Mouse (Mus musculus): ENCODE results near the gene Pick1. TPM values are rescaled to one million over a fixed set of nuclear protein-coding genes. Genes with fewer than 3 reads are reported as not detected.

Gene Pick1
- polyA plus RNA-seq (2012; rRNA removed) = 102 and 109 TPM in 2 replicates

DNA sequence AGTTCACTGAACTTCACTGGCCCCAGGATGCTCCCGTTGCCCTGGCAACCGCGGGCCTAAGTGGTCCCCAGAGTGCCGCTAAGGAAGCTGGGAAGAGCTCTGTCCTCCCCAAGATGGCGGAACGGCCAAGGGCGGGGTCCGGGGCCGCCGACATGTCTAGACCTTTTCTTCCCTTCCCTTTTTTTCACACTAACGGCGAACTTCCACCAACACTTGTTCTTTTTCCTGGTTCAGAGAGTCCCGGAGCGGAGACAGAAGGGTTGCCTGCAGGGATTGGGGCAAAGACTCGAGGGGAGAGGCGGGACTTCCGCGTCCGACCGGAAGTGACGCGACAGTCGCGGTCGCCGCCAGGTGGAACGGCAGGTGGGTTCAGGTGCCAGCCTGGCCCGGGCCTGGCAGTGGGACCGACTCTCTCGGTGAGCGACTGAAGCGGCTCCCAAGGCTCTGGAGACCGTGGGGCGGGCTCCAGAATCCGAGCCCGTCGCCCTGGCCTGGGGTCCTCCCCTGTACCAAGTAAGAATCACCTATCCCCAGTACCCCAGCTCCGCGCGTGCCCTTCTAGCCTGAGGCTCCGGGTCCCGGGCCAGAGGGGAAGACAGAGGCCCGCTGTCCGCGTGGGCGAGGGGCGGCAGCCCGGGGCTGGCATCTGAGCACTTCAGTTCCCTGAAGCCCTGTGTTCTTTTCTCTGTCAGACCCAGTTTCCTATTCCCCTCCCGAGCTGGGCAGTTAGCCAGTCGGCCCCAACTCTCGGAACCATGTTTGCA is at the start of gene Pick1, which contains the start of gene Gm49486:
Gene Pick1 (plus strand): TSS at position 116 of the 764 bp plus-strand sequence.
Gene Gm49486 (plus strand): TSS at position 334 of the 764 bp plus-strand sequence.
- DNase-seq (ENCODE audit: low read depth) = peak; percentile 94
- TF ChIP-seq CTCF (IDR thresholded peaks at IDR 0.05; ENCODE audit: borderline replicate concordance, extremely low read depth, insufficient read depth, insufficient read length) = no peak
- no peak; the same call in 1 of the 2 replicates for TF ChIP-seq POLR2A (IDR thresholded peaks at IDR 0.05; ENCODE audit: borderline replicate concordance, extremely low read depth, insufficient read depth, insufficient read length, poor library complexity, severe bottlenecking)

DNA sequence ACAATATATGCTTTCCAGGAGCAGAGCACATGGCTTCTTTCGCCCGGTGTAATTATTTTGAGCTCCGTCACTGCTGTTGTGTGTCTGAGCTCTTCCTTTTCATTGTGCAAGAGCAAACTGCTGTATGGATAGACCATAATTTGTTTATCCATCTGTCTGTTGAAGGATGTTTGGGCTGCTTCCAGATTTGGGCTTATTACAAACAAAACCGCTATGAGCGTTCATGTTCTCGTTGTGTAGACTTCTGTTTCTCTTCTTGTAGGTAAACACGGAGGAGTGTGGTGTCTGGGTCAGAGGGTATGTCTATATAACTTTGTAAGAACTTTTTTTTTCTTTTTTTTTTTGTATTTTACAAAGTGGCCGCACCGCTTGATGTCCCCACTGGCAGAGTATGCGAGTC is 43.8 kb upstream of the Pick1 start:
- TF ChIP-seq CTCF (IDR thresholded peaks at IDR 0.05; ENCODE audit: borderline replicate concordance, extremely low read depth, insufficient read depth, insufficient read length) (no peak), POLR2A (IDR thresholded peaks at IDR 0.05; ENCODE audit: borderline replicate concordance, extremely low read depth, insufficient read depth, insufficient read length, poor library complexity, severe bottlenecking) (no peak)
- peak; percentile 21 for DNase-seq (ENCODE audit: low read depth)

GRCm38 (mm10) chr15:79187819-79188218 is 41.2 kb upstream of the Pick1 start:
- no peak for DNase-seq (ENCODE audit: low read depth)

GRCm38 (mm10) chr15:79191426-79191825 is 37.5 kb upstream of the Pick1 start:
- no peak for DNase-seq (ENCODE audit: low read depth)
- TF ChIP-seq POLR2A (IDR thresholded peaks at IDR 0.05; ENCODE audit: borderline replicate concordance, extremely low read depth, insufficient read depth, insufficient read length, poor library complexity, severe bottlenecking) (no peak), CTCF (IDR thresholded peaks at IDR 0.05; ENCODE audit: borderline replicate concordance, extremely low read depth, insufficient read depth, insufficient read length) (peak; percentile 8; the same call in 1 of the 2 replicates)

More at GRCm38 (mm10) chr15:79187819-79188218, 41.2 kb upstream of the Pick1 start:
- no peak for TF ChIP-seq POLR2A (IDR thresholded peaks at IDR 0.05; ENCODE audit: borderline replicate concordance, extremely low read depth, insufficient read depth, insufficient read length, poor library complexity, severe bottlenecking)
- no peak for TF ChIP-seq CTCF (IDR thresholded peaks at IDR 0.05; ENCODE audit: borderline replicate concordance, extremely low read depth, insufficient read depth, insufficient read length)

- TF ChIP-seq CTCF (IDR thresholded peaks at IDR 0.05; ENCODE audit: borderline replicate concordance, extremely low read depth, insufficient read depth, insufficient read length) (no peak), POLR2A (IDR thresholded peaks at IDR 0.05; ENCODE audit: borderline replicate concordance, extremely low read depth, insufficient read depth, insufficient read length, poor library complexity, severe bottlenecking) (no peak)
- peak; percentile 44 for DNase-seq (ENCODE audit: low read depth)
Measured at GRCm38 (mm10) chr15:79192450-79192849, 36.5 kb upstream of the Pick1 start.

DNA sequence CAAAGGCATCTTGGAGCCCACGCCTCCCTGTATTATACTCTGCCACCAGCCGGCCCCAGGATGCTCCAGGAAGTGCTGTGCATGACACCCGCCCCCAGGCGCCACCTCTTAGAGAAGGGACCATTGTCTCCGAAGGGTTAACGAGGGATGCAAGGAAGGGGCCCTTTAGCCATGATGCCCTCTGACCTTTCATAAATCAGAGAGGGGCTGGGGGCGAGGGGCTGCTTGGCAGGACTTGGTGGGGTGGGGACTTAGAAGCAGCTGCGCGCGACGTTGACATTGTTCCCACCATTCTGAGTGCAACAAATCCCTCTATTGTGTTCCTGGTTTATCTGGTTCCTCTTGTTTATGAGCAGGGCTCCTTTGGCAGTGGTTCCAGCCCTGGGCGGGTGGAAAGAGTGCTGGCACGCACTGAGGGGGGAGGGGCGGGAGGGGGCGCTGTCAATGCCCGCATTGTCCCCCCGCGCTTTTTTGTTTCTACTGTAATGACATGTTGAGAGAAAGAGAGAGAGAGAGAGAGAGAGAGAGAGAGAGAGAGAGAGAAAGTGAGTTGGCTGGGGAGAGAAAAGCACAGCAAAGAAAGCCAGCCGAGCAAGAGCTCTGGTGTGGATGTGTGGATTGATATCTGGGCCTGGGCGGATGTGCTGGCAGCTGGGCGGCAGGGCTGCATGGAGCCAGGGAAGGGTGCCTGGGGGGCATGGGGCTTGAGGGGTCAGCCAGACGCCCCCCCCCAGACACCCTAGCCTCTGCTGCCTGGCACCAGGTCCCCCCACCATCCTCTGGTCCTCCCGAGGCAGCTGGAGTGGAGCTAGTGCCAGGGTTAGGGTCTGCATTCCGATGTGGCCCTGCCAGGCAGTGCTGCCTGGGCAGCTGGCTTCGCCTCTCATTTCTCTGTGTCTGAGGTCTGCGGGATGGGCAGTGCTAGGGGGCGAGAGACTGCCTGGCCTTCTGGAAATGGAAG is 35.8 kb upstream of the Pick1 start:
- peak; percentile 94 for DNase-seq (ENCODE audit: low read depth)
- TF ChIP-seq CTCF (IDR thresholded peaks at IDR 0.05; ENCODE audit: borderline replicate concordance, extremely low read depth, insufficient read depth, insufficient read length) = no peak
- no peak for TF ChIP-seq POLR2A (IDR thresholded peaks at IDR 0.05; ENCODE audit: borderline replicate concordance, extremely low read depth, insufficient read depth, insufficient read length, poor library complexity, severe bottlenecking)

DNA sequence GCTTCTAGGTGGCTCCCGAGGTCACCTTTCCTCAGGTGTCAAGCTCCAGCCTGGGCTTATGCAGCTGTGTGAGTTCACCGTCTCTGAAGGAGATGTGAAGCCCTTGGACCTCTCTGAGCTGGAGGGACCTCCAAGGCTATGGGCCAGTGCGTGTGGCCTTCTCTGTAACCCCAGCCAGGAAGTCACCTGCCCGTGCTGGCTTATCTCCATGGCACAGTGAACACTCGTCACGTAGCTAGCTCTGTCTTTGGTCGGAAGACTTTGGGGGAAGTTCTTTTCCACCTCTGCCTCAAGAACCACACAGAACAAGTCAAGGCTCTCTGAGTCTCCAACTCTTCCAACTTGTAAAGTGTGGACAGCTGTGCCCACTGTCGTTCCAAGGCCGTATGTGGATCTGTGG is 34.9 kb upstream of the Pick1 start:
- TF ChIP-seq POLR2A (IDR thresholded peaks at IDR 0.05; ENCODE audit: borderline replicate concordance, extremely low read depth, insufficient read depth, insufficient read length, poor library complexity, severe bottlenecking) (no peak), CTCF (IDR thresholded peaks at IDR 0.05; ENCODE audit: borderline replicate concordance, extremely low read depth, insufficient read depth, insufficient read length) (no peak)
- no peak for DNase-seq (ENCODE audit: low read depth)

GRCm38 (mm10) chr15:79194946-79195345 is 34.0 kb upstream of the Pick1 start:
- no peak for DNase-seq (ENCODE audit: low read depth)
- TF ChIP-seq CTCF (IDR thresholded peaks at IDR 0.05; ENCODE audit: borderline replicate concordance, extremely low read depth, insufficient read depth, insufficient read length) (no peak), POLR2A (IDR thresholded peaks at IDR 0.05; ENCODE audit: borderline replicate concordance, extremely low read depth, insufficient read depth, insufficient read length, poor library complexity, severe bottlenecking) (no peak)

- no peak for DNase-seq (ENCODE audit: low read depth)
- no peak for TF ChIP-seq CTCF (IDR thresholded peaks at IDR 0.05; ENCODE audit: borderline replicate concordance, extremely low read depth, insufficient read depth, insufficient read length)
- no peak for TF ChIP-seq POLR2A (IDR thresholded peaks at IDR 0.05; ENCODE audit: borderline replicate concordance, extremely low read depth, insufficient read depth, insufficient read length, poor library complexity, severe bottlenecking)
Measured at GRCm38 (mm10) chr15:79195492-79195891, 33.5 kb upstream of the Pick1 start.

GRCm38 (mm10) chr15:79199390-79199976 is 29.5 kb upstream of the Pick1 start:
- no peak for DNase-seq (ENCODE audit: low read depth)
- no peak for TF ChIP-seq POLR2A (IDR thresholded peaks at IDR 0.05; ENCODE audit: borderline replicate concordance, extremely low read depth, insufficient read depth, insufficient read length, poor library complexity, severe bottlenecking)
- no peak for TF ChIP-seq CTCF (IDR thresholded peaks at IDR 0.05; ENCODE audit: borderline replicate concordance, extremely low read depth, insufficient read depth, insufficient read length)

Measured in brain, embryonic 14.5 days (tissue).